ENCODE assay signal across 13 mouse cellular contexts in genomic region chr2:127990856-127991479, GRCm38 (mm10).
DNase-seq lines count a peak whose midpoint lies in the region; ATAC-seq and TF ChIP-seq lines count a peak whose summit lies in the region.
"Had no signal": no experiment of that assay in that cellular context is flagged by ENCODE, and none has a peak within 500 bp of the region (broad histone marks: within the 10 kb centered on the region; RNA-seq: fewer than 3 reads in every experiment).

No protein-coding gene starts in this region.

- no peaks in the 10 kb centered on the region for H3K9me3 ChIP-seq in forebrain, embryonic 14.5 days (replicated peaks; ENCODE audit: control insufficient read depth, low read length)
- no peaks in the 10 kb centered on the region for H3K9me3 ChIP-seq in forebrain, embryonic 12.5 days
- H3K9me3 ChIP-seq in stomach, embryonic 15.5 days = no peaks in the 10 kb centered on the region
- no peaks in the 10 kb centered on the region for H3K9me3 ChIP-seq in stomach, postnatal 0 days (ENCODE audit: control insufficient read depth, low read length)
- no peaks in the 10 kb centered on the region for H3K9me3 ChIP-seq in kidney, embryonic 16.5 days (ENCODE audit: low read length)
- H3K9me3 ChIP-seq: heart, embryonic 13.5 days; limb, embryonic 13.5 days; neural tube, embryonic 12.5 days had no signal

- no peaks in the 10 kb centered on the region for H3K4me1 ChIP-seq in forebrain, embryonic 14.5 days (ENCODE audit: control insufficient read depth, insufficient read depth, low read length)
- H3K4me1 ChIP-seq in forebrain, embryonic 12.5 days = no peaks in the 10 kb centered on the region
- H3K4me1 ChIP-seq in stomach, embryonic 15.5 days = no peaks in the 10 kb centered on the region
- no peaks in the 10 kb centered on the region for H3K4me1 ChIP-seq in stomach, postnatal 0 days (replicated peaks; ENCODE audit: control insufficient read depth, insufficient read depth)
- no peaks in the 10 kb centered on the region for H3K4me1 ChIP-seq in kidney, embryonic 16.5 days (ENCODE audit: insufficient read depth, low read length)
- H3K4me1 ChIP-seq: limb, embryonic 13.5 days; neural tube, embryonic 12.5 days had no signal

- 58% methylated on average over 6 of the region's 6 CpGs for WGBS in forebrain, embryonic 14.5 days
- WGBS in forebrain, embryonic 12.5 days = 58% methylated on average over 6 of the region's 6 CpGs
- 30% methylated on average over 6 of the region's 6 CpGs for WGBS in stomach, embryonic 15.5 days
- WGBS in stomach, postnatal 0 days = 27% methylated on average over 6 of the region's 6 CpGs
- WGBS in kidney, embryonic 16.5 days = 52% methylated on average over 6 of the region's 6 CpGs

- no peak overlapping the region for H3K27ac ChIP-seq in forebrain, embryonic 14.5 days (ENCODE audit: low read depth, low read length)
- no peak overlapping the region for H3K27ac ChIP-seq in forebrain, embryonic 12.5 days
- H3K27ac ChIP-seq in stomach, embryonic 15.5 days = no peak overlapping the region
- no peak overlapping the region for H3K27ac ChIP-seq in stomach, postnatal 0 days (replicated peaks)
- H3K27ac ChIP-seq in kidney, embryonic 16.5 days (ENCODE audit: low read length) = no peak overlapping the region
- no peak overlapping the region for H3K27ac ChIP-seq in left cerebral cortex, adult 2 months
- H3K27ac ChIP-seq: heart, embryonic 13.5 days; limb, embryonic 13.5 days; neural tube, embryonic 12.5 days had no signal

- intact Hi-C loops in left cerebral cortex, adult 2 months (cut with DNase I) = no loop called here

- H3K9ac ChIP-seq in forebrain, embryonic 14.5 days (ENCODE audit: low read length) = no peak overlapping the region
- H3K9ac ChIP-seq in forebrain, embryonic 12.5 days = no peak overlapping the region
- no peak overlapping the region for H3K9ac ChIP-seq in stomach, embryonic 15.5 days
- H3K9ac ChIP-seq in stomach, postnatal 0 days (ENCODE audit: low read length) = no peak overlapping the region
- no peak overlapping the region for H3K9ac ChIP-seq in kidney, embryonic 16.5 days (replicated peaks; ENCODE audit: low read length)
- H3K9ac ChIP-seq: heart, embryonic 13.5 days; limb, embryonic 13.5 days; neural tube, embryonic 12.5 days had no signal

- TF ChIP-seq EP300 in stomach, postnatal 0 days (optimal IDR thresholded peaks at IDR 0.05) = no peak

- no peak for TF ChIP-seq CTCF in stomach, postnatal 0 days (IDR thresholded peaks at IDR 0.05; ENCODE audit: low read depth)
- no peak for TF ChIP-seq CTCF in left cerebral cortex, adult 2 months (IDR thresholded peaks at IDR 0.05)

- no peaks in the 10 kb centered on the region for H3K36me3 ChIP-seq in forebrain, embryonic 14.5 days (ENCODE audit: control insufficient read depth, insufficient read depth, low read length)
- H3K36me3 ChIP-seq in forebrain, embryonic 12.5 days (replicated peaks) = no peaks in the 10 kb centered on the region
- H3K36me3 ChIP-seq in stomach, embryonic 15.5 days = no peaks in the 10 kb centered on the region
- H3K36me3 ChIP-seq in stomach, postnatal 0 days (ENCODE audit: control insufficient read depth, insufficient read depth, low read length) = no peaks in the 10 kb centered on the region
- no peaks in the 10 kb centered on the region for H3K36me3 ChIP-seq in kidney, embryonic 16.5 days (ENCODE audit: insufficient read depth, low read length)
- H3K36me3 ChIP-seq: heart, embryonic 13.5 days; limb, embryonic 13.5 days; neural tube, embryonic 12.5 days had no signal

- DNase-seq in forebrain, embryonic 14.5 days (ENCODE audit: low spot score) = peak; percentile 22
- no peak for DNase-seq in stomach, postnatal 0 days (ENCODE audit: low spot score)
- DNase-seq in skeletal muscle tissue, adult 2 months (ENCODE audit: low read depth, low spot score) = peak; percentile 68
- DNase-seq in right cerebral cortex, postnatal 4 days = no peak
- no peak for DNase-seq in left cerebral cortex, adult 2 months (ENCODE audit: extremely low spot score in 1 of 2, low spot score in 2 of 2)
- DNase-seq: embryo, embryonic 11 days; thymus, postnatal 4 days had no signal

- H3K27me3 ChIP-seq in forebrain, embryonic 14.5 days (replicated peaks; ENCODE audit: control insufficient read depth, insufficient read depth, low read length) = no peaks in the 10 kb centered on the region
- H3K27me3 ChIP-seq in forebrain, embryonic 12.5 days = no peaks in the 10 kb centered on the region
- no peaks in the 10 kb centered on the region for H3K27me3 ChIP-seq in stomach, embryonic 15.5 days (replicated peaks)
- no peaks in the 10 kb centered on the region for H3K27me3 ChIP-seq in stomach, postnatal 0 days (ENCODE audit: control insufficient read depth, insufficient read depth, low read length)
- H3K27me3 ChIP-seq in kidney, embryonic 16.5 days (ENCODE audit: insufficient read depth, low read length) = no peaks in the 10 kb centered on the region
- H3K27me3 ChIP-seq: heart, embryonic 13.5 days; limb, embryonic 13.5 days; neural tube, embryonic 12.5 days had no signal

- no peak overlapping the region for H3K4me3 ChIP-seq in forebrain, embryonic 14.5 days (ENCODE audit: low read depth, low read length)
- no peak overlapping the region for H3K4me3 ChIP-seq in forebrain, embryonic 12.5 days (replicated peaks)
- no peak overlapping the region for H3K4me3 ChIP-seq in stomach, embryonic 15.5 days (replicated peaks)
- H3K4me3 ChIP-seq in stomach, postnatal 0 days (ENCODE audit: low read depth, low read length) = no peak overlapping the region
- no peak overlapping the region for H3K4me3 ChIP-seq in kidney, embryonic 16.5 days (ENCODE audit: low read length)
- no peak overlapping the region for H3K4me3 ChIP-seq in left cerebral cortex, adult 2 months
- H3K4me3 ChIP-seq: heart, embryonic 13.5 days; limb, embryonic 13.5 days; neural tube, embryonic 12.5 days had no signal

- ATAC-seq in forebrain, embryonic 14.5 days = no peak
- no peak for ATAC-seq in forebrain, embryonic 12.5 days (ENCODE audit: low FRiP score)
- ATAC-seq in stomach, embryonic 15.5 days (ENCODE audit: insufficient read depth, low FRiP score, low read depth) = peak; percentile 27
- no peak for ATAC-seq in stomach, postnatal 0 days (ENCODE audit: low FRiP score, low TSS enrichment)
- peak; percentile 61; the same call in 1 of the 2 replicates for ATAC-seq in kidney, embryonic 16.5 days (ENCODE audit: low FRiP score, low TSS enrichment)

- no peak overlapping the region for H3K4me2 ChIP-seq in forebrain, embryonic 14.5 days (ENCODE audit: low read length)
- H3K4me2 ChIP-seq in forebrain, embryonic 12.5 days = no peak overlapping the region
- no peak overlapping the region for H3K4me2 ChIP-seq in stomach, embryonic 15.5 days
- no peak overlapping the region for H3K4me2 ChIP-seq in stomach, postnatal 0 days (replicated peaks; ENCODE audit: low read depth)
- no peak overlapping the region for H3K4me2 ChIP-seq in kidney, embryonic 16.5 days (replicated peaks; ENCODE audit: low read depth, low read length)
- H3K4me2 ChIP-seq: heart, embryonic 13.5 days; limb, embryonic 13.5 days; neural tube, embryonic 12.5 days had no signal

Comparison
In these comparisons a context has a peak if more than half of its experiments do, and no peak if none do; other contexts are left out.
1. ATAC-seq: peak in stomach, embryonic 15.5 days (single experiment) and kidney, embryonic 16.5 days (single experiment); none in forebrain, embryonic 14.5 days (single experiment), forebrain, embryonic 12.5 days (single experiment) and stomach, postnatal 0 days (single experiment).
2. DNase-seq: peak in forebrain, embryonic 14.5 days (single experiment) and skeletal muscle tissue, adult 2 months (single experiment); none in stomach, postnatal 0 days (single experiment), right cerebral cortex, postnatal 4 days (single experiment) and left cerebral cortex, adult 2 months (0 of 2).